Mouse (Mus musculus): ENCODE results near the gene Guk1. TPM values are rescaled to one million over a fixed set of nuclear protein-coding genes. Genes with fewer than 3 reads are reported as not detected.

The Guk1 gene
- polyA plus RNA-seq, 1 experiment = 40.9 TPM

- Histone ChIP-seq H3K4me3 (ENCODE audit: extremely low read depth, insufficient read depth, insufficient read length) (no peak overlapping the region), H3K36me3 (ENCODE audit: control insufficient read depth, insufficient read depth, low read length) (peaks cover 19% of the 10 kb centered on the region), H3K27ac (ENCODE audit: insufficient read depth, low read length) (no peak overlapping the region), H3K4me1 (ENCODE audit: control insufficient read depth, insufficient read depth, insufficient read length) (peaks cover 16% of the 10 kb centered on the region; the same call in 1 of the 2 replicates), H3K27me3 (ENCODE audit: control insufficient read depth, insufficient read depth, low read length) (no peaks in the 10 kb centered on the region)
- no peak for DNase-seq (ENCODE audit: low read depth in 1 of 2, low spot score in 2 of 2)
- 96% methylated on average over 4 of the region's 4 CpGs for WGBS
- no peak for TF ChIP-seq POLR2A (IDR thresholded peaks at IDR 0.05; ENCODE audit: low read depth, low read length)
- no peak for TF ChIP-seq CTCF (IDR thresholded peaks at IDR 0.05; ENCODE audit: extremely low read depth, insufficient read depth, insufficient read length, insufficient replicate concordance)
Measured at GRCm38 (mm10) chr11:59210020-59210419, 18.0 kb upstream of the Guk1 start.

GRCm38 (mm10) chr11:59209580-59209979 is 17.6 kb upstream of the Guk1 start:
- H3K4me3 ChIP-seq (ENCODE audit: extremely low read depth, insufficient read depth, insufficient read length) = no peak overlapping the region
- H3K27ac ChIP-seq (ENCODE audit: insufficient read depth, low read length) = no peak overlapping the region
- peaks cover 19% of the 10 kb centered on the region for H3K36me3 ChIP-seq (ENCODE audit: control insufficient read depth, insufficient read depth, low read length)
- no peak for DNase-seq (ENCODE audit: low read depth in 1 of 2, low spot score in 2 of 2)
- TF ChIP-seq POLR2A (IDR thresholded peaks at IDR 0.05; ENCODE audit: low read depth, low read length) (no peak), CTCF (IDR thresholded peaks at IDR 0.05; ENCODE audit: extremely low read depth, insufficient read depth, insufficient read length, insufficient replicate concordance) (no peak)
- 81% methylated on average over 5 of the region's 5 CpGs for WGBS
- no peaks in the 10 kb centered on the region for H3K27me3 ChIP-seq (ENCODE audit: control insufficient read depth, insufficient read depth, low read length)
- peaks cover 16% of the 10 kb centered on the region; the same call in 1 of the 2 replicates for H3K4me1 ChIP-seq (ENCODE audit: control insufficient read depth, insufficient read depth, insufficient read length)

GRCm38 (mm10) chr11:59209003-59209441 is 17.0 kb upstream of the Guk1 start:
- 25% methylated on average over 18 of the region's 18 CpGs for WGBS
- Histone ChIP-seq H3K27ac (ENCODE audit: insufficient read depth, low read length) (peak overlapping the region; percentile 10; the same call in 1 of the 2 replicates), H3K4me1 (ENCODE audit: control insufficient read depth, insufficient read depth, insufficient read length) (peaks cover 16% of the 10 kb centered on the region; the same call in 1 of the 2 replicates), H3K36me3 (ENCODE audit: control insufficient read depth, insufficient read depth, low read length) (peaks cover 18% of the 10 kb centered on the region), H3K4me3 (ENCODE audit: extremely low read depth, insufficient read depth, insufficient read length) (peak overlapping the region; percentile 98), H3K27me3 (ENCODE audit: control insufficient read depth, insufficient read depth, low read length) (no peaks in the 10 kb centered on the region)
- no peak for TF ChIP-seq POLR2A (IDR thresholded peaks at IDR 0.05; ENCODE audit: low read depth, low read length)
- TF ChIP-seq CTCF (IDR thresholded peaks at IDR 0.05; ENCODE audit: extremely low read depth, insufficient read depth, insufficient read length, insufficient replicate concordance) = peak; percentile 46; the same call in 1 of the 2 replicates
- DNase-seq (ENCODE audit: low read depth in 1 of 2, low spot score in 2 of 2) = peak in 1 of 2 experiments; percentile 43

- H3K36me3 ChIP-seq (ENCODE audit: control insufficient read depth, insufficient read depth, low read length) = peaks cover 16% of the 10 kb centered on the region
- WGBS = under 1% methylated on average over 67 of the region's 67 CpGs
- no peak for TF ChIP-seq CTCF (IDR thresholded peaks at IDR 0.05; ENCODE audit: extremely low read depth, insufficient read depth, insufficient read length, insufficient replicate concordance)
- TF ChIP-seq POLR2A (IDR thresholded peaks at IDR 0.05; ENCODE audit: low read depth, low read length) = peak; percentile 91
- peak within 1 kb of the TSS; percentile 89 for H3K27ac ChIP-seq (ENCODE audit: insufficient read depth, low read length)
- no peaks in the 10 kb centered on the region for H3K27me3 ChIP-seq (ENCODE audit: control insufficient read depth, insufficient read depth, low read length)
- H3K4me1 ChIP-seq (ENCODE audit: control insufficient read depth, insufficient read depth, insufficient read length) = peaks cover 16% of the 10 kb centered on the region; the same call in 1 of the 2 replicates
- DNase-seq (ENCODE audit: low read depth in 1 of 2, low spot score in 2 of 2) = peak; percentile 90 to 92
- H3K4me3 ChIP-seq (ENCODE audit: extremely low read depth, insufficient read depth, insufficient read length) = peak within 1 kb of the TSS; percentile 98
Measured at GRCm38 (mm10) chr11:59208153-59208831, 16.3 kb upstream of the Guk1 start, which contains the start of gene 2310033P09Rik. TSS of gene 2310033P09Rik (plus strand) at chr11:59208321.

GRCm38 (mm10) chr11:59202081-59202995 is 10.3 kb upstream of the Guk1 start, which contains the start of gene Mrpl55:
TSS of gene Mrpl55 (plus strand) at chr11:59202486.
- H3K27ac ChIP-seq (ENCODE audit: insufficient read depth, low read length) = peak within 1 kb of the TSS; percentile 65
- H3K4me1 ChIP-seq (ENCODE audit: control insufficient read depth, insufficient read depth, insufficient read length) = no peaks in the 10 kb centered on the region
- TF ChIP-seq CTCF (IDR thresholded peaks at IDR 0.05; ENCODE audit: extremely low read depth, insufficient read depth, insufficient read length, insufficient replicate concordance) (no peak), POLR2A (IDR thresholded peaks at IDR 0.05; ENCODE audit: low read depth, low read length) (0 out of 2 replicates have a peak, but pooled peaks have one; percentile 12)
- H3K4me3 ChIP-seq (ENCODE audit: extremely low read depth, insufficient read depth, insufficient read length) = peak within 1 kb of the TSS; percentile 76
- peak; percentile 84 to 93 for DNase-seq (ENCODE audit: low read depth in 1 of 2, low spot score in 2 of 2)
- H3K27me3 ChIP-seq (ENCODE audit: control insufficient read depth, insufficient read depth, low read length) = no peaks in the 10 kb centered on the region
- 0 out of 2 replicates have a peak, but pooled peaks cover 2% of the 10 kb centered on the region for H3K36me3 ChIP-seq (ENCODE audit: control insufficient read depth, insufficient read depth, low read length)
- under 1% methylated on average over 63 of the region's 63 CpGs for WGBS

GRCm38 (mm10) chr11:59201216-59202002 is 9.4 kb upstream of the Guk1 start:
- no peaks in the 10 kb centered on the region for H3K4me1 ChIP-seq (ENCODE audit: control insufficient read depth, insufficient read depth, insufficient read length)
- TF ChIP-seq CTCF (IDR thresholded peaks at IDR 0.05; ENCODE audit: extremely low read depth, insufficient read depth, insufficient read length, insufficient replicate concordance) (no peak), POLR2A (IDR thresholded peaks at IDR 0.05; ENCODE audit: low read depth, low read length) (no peak)
- H3K4me3 ChIP-seq (ENCODE audit: extremely low read depth, insufficient read depth, insufficient read length) = peak overlapping the region; percentile 76
- H3K27ac ChIP-seq (ENCODE audit: insufficient read depth, low read length) = peak overlapping the region; percentile 65
- WGBS = 18% methylated on average over 16 of the region's 16 CpGs
- H3K36me3 ChIP-seq (ENCODE audit: control insufficient read depth, insufficient read depth, low read length) = 0 out of 2 replicates have a peak, but pooled peaks cover 2% of the 10 kb centered on the region
- H3K27me3 ChIP-seq (ENCODE audit: control insufficient read depth, insufficient read depth, low read length) = no peaks in the 10 kb centered on the region
- DNase-seq (ENCODE audit: low read depth in 1 of 2, low spot score in 2 of 2) = no peak
